Mouse (Mus musculus) kidney, postnatal 14 days (tissue): Measurements from ENCODE around the gene Apoa1.

ENCODE experiments used
- DNase-seq: peaks from one replicate; pipeline ENCODE4 v3.0.0; 2022; ENCODE audit warnings: mixed read lengths

The Apoa1 gene

GRCm38 (mm10) chr9:46215338-46216322 lies 12.8 kb upstream of the Apoa1 start:
- no peak for DNase-seq

- no peak for DNase-seq
These were observed 11.5 kb upstream of the Apoa1 start for GRCm38 (mm10) chr9:46216744-46217470.

GRCm38 (mm10) chr9:46218176-46218575 lies 10.2 kb upstream of the Apoa1 start:
- DNase-seq, result no peak

DNA sequence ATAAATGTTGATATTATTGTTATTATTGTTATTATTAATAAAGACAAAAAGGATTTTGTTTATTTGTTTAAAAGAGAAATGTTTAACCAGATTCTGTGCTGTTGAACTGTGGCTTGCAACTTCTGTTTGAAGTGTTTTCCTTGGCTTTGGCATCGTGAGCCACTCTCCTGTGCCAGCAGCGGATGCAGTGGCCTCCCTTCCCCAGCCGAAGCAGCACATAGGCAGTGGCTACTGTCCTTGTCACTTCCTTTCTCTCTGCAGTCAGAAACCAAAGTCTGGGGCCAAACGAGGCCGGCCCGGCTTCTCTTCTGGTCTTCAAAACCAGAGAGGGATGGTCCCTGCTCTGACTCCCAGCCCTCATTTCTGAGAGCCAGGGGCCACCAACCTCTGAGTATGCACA lies 5.3 kb upstream of the Apoa1 start:
- DNase-seq, result no peak

DNA sequence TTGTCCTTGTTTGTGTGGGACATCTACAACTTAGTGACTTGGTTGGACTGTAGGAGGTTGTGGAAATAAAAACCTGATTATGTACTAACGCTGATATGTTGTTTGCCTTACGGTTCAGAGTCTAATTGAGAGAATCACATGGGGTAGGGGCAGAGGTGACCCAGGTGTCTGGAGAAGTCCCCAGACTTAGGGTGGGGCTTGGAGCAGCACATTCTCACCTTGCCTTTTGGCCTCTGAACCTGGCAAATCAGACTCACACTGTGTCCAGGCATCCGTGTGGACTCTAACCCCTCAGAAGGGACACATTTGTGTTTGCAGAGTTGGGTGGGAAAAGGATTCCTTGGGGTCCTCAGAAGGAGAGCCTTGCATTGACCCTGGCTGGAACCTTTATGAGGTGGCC lies 4.3 kb upstream of the Apoa1 start:
- DNase-seq, result no peak

DNA sequence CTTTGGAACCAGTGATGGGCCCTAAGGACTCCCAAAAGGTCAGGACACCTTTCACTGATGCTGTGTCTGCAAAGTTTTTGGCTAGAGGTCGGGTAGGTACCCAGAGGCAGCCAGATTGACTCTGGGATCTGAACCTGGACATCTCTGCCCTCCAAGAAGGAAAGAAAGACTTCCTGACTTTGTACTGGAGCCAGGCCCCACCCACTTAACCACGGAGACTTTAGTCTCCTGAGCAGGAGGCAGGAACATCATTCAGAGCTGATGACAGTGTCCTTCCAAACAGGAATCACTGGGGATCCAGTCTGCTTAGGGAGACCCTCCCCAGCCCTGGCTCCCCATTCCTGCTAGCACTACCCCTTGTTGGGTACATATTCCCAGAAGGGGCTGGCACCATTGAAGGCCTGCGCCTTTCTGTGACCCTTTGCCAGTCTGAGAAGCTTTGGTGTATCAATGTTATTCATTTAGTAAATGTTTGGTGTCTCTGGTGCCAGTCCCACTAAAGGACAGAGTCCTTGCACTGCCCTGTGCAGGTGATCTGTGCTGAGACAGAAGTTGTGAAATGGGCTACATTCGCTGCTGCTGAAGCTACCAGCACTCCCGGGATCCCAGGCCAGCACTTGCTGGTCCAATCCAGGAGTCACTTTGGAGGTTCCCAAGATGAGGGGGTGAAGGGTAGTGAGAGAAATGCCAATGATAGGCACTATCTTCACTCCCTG lies 3.3 kb upstream of the Apoa1 start:
- DNase-seq, result no peak

DNA sequence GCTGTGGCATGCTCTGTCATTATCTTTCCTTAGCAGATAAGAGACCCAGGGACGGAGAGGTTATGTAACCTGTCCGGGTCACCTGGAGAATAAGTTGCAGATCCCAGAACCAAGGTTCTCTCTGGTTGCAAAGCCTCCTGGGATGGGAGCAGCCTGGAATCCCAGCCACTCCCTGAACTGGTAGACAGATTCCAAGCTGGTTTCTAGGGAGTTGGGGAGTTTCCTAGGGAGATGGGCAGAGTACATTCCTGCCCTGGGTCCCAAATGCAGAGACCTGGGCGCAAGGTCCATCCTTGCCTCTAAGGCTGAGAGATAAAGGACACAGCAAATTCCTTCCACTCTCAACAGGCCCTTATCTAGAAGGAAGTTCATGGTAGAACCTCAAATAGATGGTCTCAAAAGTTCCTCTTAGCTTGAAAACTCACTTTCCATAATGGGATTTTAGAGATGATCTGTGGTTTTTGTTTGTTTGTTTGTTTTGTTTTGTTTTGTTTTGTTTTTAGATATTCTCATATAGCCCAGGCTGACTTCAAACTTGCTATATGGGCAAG lies 1.2 kb upstream of the Apoa1 start:
- DNase-seq, result no peak

DNA sequence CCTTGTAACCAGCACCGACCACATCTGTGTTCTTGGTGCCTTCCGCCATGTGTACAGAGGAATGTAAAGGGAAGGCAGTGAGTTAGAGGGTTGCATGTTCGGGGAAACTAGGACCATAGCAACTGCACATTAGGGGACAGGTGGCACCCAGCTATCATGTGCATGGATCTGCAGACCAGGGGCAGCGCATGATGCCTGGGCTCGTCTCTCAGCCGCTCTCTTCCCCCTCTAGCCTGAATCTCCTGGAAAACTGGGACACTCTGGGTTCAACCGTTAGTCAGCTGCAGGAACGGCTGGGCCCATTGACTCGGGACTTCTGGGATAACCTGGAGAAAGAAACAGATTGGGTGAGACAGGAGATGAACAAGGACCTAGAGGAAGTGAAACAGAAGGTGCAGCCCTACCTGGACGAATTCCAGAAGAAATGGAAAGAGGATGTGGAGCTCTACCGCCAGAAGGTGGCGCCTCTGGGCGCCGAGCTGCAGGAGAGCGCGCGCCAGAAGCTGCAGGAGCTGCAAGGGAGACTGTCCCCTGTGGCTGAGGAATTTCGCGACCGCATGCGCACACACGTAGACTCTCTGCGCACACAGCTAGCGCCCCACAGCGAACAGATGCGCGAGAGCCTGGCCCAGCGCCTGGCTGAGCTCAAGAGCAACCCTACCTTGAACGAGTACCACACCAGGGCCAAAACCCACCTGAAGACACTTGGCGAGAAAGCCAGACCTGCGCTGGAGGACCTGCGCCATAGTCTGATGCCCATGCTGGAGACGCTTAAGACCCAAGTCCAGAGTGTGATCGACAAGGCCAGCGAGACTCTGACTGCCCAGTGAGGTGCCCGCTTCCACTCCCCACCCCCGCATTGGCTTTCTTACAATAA lies 1.4 kb downstream of the Apoa1 start:
- peak; percentile 91 for DNase-seq

DNA sequence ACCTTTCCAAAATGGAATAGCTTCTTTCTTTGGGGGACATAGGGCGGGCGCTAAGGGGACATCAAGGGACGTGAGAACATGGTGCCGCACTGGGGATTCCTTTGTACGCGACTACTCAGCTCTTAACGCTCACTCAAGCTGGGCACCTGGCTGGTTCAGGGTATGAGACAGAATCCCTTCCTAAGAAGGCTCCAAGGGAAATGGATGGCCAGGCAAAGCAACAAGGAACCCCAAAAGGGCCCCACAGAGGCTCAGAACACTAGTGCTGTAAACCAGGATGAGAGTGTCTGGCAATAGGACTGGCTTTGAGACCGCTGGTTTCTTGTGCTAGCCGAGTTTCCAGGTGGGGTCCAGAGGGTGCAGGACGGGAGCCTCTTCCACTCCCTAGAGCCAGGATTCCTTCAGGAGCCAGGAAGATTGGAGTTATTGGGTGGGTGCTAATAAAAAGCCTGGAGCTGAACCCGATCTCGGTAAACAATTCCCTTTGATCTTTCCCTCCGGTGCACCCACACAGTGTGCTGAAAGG lies 2.1 kb downstream of the Apoa1 start:
- DNase-seq, result no peak

DNA sequence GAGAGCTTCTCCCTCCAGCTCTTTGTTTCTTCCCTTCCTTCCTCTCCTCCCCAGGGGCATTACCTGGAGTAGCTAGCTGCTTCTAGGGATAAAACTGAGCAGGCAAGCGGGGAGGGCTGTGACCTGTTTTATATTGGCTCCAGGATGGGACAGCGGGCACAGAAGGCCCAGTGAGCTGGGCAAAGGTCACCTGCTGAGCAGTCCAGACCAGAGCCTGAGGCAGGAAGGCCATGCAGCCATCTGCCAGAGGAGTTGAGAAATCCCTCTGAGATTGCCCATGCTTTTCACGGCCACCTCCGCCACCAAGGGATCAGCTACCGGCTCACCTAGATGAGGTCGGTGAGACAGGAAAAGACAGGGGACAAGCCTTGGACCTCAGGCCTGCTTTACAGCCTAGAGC lies 6.8 kb downstream of the Apoa1 start:
- DNase-seq, result peak; percentile 58

DNA sequence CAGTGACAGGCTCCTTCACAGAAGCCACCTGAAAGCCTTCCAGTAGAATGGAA lies 7.0 kb downstream of the Apoa1 start, which contains the start of gene Apoc3:
Gene Apoc3 (minus strand): TSS at position 41 of the 53 bp plus-strand sequence.
- no peak for DNase-seq

- no peak for DNase-seq
These were observed 7.3 kb downstream of the Apoa1 start for GRCm38 (mm10) chr9:46235649-46236048.

- DNase-seq, result no peak
These were observed 10.5 kb downstream of the Apoa1 start for GRCm38 (mm10) chr9:46238850-46239249.

- DNase-seq, result peak; percentile 37
These were observed 12.3 kb downstream of the Apoa1 start, which contains the start of gene Apoa4 for GRCm38 (mm10) chr9:46240526-46241153. Gene Apoa4 (plus strand): TSS chr9:46240696.

DNA sequence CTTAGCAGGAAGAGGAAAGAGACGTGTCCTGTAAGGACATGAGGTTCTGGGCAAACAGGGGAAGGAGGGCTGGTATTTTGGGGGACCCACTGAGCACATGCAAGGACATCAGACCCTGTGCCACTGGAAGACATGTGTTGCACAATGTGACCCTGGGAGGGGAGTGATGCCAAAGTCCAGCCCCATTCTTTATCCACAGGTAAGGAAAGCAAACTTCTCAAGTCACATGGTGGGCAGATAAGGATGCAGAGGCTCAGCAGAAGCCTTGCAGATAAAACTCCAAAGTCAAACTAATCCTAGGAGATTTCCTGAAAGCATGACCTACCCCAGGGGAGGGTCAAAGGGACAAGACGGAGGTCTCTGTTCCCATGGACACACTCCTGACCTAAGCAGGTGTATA lies 13.4 kb downstream of the Apoa1 start:
- DNase-seq, result no peak

DNA sequence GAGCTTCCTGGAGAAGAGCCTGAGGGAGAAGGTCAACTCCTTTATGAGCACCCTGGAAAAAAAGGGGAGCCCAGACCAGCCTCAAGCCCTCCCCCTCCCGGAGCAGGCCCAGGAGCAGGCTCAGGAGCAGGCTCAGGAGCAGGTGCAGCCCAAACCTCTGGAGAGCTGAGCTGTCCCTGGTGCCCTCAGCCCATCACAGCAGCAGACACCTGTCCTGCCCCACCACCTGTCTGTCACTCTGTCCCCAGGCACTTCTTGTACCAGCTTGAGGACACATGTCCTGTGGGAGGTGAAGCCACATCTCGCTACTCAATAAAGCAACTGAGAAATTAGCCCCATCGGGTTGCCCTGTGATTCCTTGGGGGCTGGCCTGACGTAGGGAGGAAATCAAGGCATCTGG lies 14.7 kb downstream of the Apoa1 start:
- no peak for DNase-seq

DNA sequence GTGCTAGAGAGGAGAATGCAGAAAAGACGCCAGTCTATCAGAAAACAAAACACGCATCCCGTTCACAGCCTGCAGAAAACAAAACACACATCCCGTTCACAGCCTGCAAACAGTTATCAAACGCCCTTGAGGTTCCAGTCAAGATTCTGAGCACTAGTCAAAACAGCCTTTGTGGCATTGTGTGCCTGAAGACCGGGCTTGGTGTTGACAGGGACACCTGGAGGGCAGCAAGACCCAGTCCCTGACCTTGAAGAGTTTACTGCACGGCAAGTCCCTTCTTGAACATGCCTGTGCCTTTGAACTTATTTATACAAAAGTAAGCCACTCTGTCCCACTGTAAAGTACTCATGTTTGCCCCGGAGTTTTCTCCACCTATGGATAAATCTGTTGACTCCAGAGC lies 15.2 kb downstream of the Apoa1 start:
- DNase-seq, result no peak

GRCm38 (mm10) chr9:46246752-46247324 lies 18.5 kb downstream of the Apoa1 start:
- peak; percentile 72 for DNase-seq

DNA sequence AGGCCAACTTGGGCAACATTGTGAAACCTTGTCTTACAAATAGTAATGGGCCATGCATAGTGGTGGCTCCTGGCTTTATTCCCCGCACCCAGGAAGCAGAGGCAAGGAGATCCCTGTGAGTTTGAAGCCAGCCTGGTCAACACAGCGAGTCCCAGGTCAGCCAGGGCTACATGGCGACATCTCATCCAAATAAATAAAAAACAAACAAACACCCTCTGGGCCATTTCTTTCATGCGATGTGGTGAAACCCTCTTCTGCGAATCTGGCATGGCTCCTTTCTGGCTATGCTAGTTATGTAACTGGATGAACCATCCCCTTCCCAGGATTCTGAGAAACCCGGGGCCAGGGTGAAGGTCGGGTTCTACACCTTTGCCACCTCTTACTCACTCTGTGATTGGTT lies 27.8 kb downstream of the Apoa1 start:
- no peak for DNase-seq

GRCm38 (mm10) chr9:46256658-46257385 lies 28.4 kb downstream of the Apoa1 start:
- no peak for DNase-seq

GRCm38 (mm10) chr9:46257546-46257945 lies 29.2 kb downstream of the Apoa1 start:
- no peak for DNase-seq
